Mouse (Mus musculus) intestine, embryonic 16.5 days (tissue): Measurements from ENCODE around the gene Smim10l2a. TPM values are rescaled to one million over a fixed set of nuclear protein-coding genes. Genes with fewer than 3 reads are reported as not detected.

Source experiments
- ATAC-seq: fragments of 200-750 bp; cut with Nextera tagmentation; 2 replicates; pipeline ENCODE4 v1.8.0; 2017; ENCODE audit warnings: moderate TSS enrichment, moderate library complexity
- H3K27ac ChIP-seq: fragments of 300-500 bp; sonication (generic); 2 replicates; pipeline ENCODE4 v1.5.1; 2014; ENCODE audit warnings: mild to moderate bottlenecking, low read length
- H3K27me3 ChIP-seq: fragments of 300-500 bp; sonication (generic); replicated peaks from 2 replicates; pipeline ENCODE4 v1.6.1; 2014; ENCODE audit warnings: low read length, control low read depth, mixed read lengths; ENCODE audit not compliant: control insufficient read depth, insufficient read depth
- H3K36me3 ChIP-seq: fragments of 300-500 bp; sonication (generic); 2 replicates; pipeline ENCODE4 v1.6.1; 2014; ENCODE audit warnings: low read length, control low read depth; ENCODE audit not compliant: control insufficient read depth, insufficient read depth
- H3K4me1 ChIP-seq: fragments of 300-500 bp; sonication (generic); 2 replicates; pipeline ENCODE4 v1.6.1; 2014; ENCODE audit warnings: low read length, control low read depth, mixed read lengths; ENCODE audit not compliant: control insufficient read depth, insufficient read depth
- H3K4me2 ChIP-seq: fragments of 300-500 bp; sonication (generic); 2 replicates; pipeline ENCODE4 v1.6.1; 2014; ENCODE audit warnings: low read depth, low read length, control low read depth
- H3K4me3 ChIP-seq: fragments of 300-500 bp; sonication (generic); 2 replicates; pipeline ENCODE4 v1.5.1; 2014; ENCODE audit warnings: mild to moderate bottlenecking, low read length
- H3K9ac ChIP-seq: fragments of 300-500 bp; sonication (generic); 2 replicates; pipeline ENCODE4 v1.6.1; 2014; ENCODE audit warnings: low read depth, low read length
- H3K9me3 ChIP-seq: fragments of 300-500 bp; sonication (generic); 2 replicates; pipeline ENCODE4 v1.6.1; 2016; ENCODE audit warnings: low read length, control low read depth; ENCODE audit not compliant: control insufficient read depth
- WGBS: fragments of 180-500 bp; shearing (Covaris S2); extraction: QIAGEN DNeasy Blood & Tissue Kit; methylation state at CpG from one replicate; pipeline ENCODE4 v1.1.7; 2014; 5-methylcytosine and 5-hydroxymethylcytosine counted together
- polyA plus RNA-seq: library from polyadenylated mRNA; unstranded; fragments of >200 nt; fragmentation: Nextera tagmentation; extraction: Ambion mirVana; gene quantifications from 2 replicates; pipeline ENCODE4 v1.2.1, GENCODE M21; 2015

Gene Smim10l2a
- polyA plus RNA-seq, 1 experiment from 2014 or later: 4.9 TPM

DNA sequence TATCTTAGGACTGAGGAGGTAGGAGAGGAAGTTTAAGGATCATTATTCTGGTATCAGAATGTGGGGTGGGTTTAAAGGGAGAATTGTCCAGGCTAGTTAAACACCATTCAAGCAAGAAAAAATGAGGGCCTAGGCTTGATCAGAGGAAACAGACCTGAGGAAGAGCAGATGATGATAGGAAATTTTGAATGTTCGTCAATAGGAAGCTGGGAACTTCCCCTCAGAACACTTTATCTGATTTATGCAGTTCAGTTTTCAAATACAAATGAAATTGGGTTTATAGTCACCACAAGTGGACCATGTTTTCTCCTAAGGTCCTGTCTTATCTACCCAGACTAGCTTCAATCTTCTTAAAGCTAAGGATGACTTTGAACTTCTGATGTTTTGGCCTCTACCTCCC, 31.1 kb downstream of the Smim10l2a start:
- 53% methylated on average over 1 of the region's 1 CpGs for WGBS
- H3K27me3 ChIP-seq: no peaks in the 10 kb centered on the region
- no peak overlapping the region for H3K9ac ChIP-seq

DNA sequence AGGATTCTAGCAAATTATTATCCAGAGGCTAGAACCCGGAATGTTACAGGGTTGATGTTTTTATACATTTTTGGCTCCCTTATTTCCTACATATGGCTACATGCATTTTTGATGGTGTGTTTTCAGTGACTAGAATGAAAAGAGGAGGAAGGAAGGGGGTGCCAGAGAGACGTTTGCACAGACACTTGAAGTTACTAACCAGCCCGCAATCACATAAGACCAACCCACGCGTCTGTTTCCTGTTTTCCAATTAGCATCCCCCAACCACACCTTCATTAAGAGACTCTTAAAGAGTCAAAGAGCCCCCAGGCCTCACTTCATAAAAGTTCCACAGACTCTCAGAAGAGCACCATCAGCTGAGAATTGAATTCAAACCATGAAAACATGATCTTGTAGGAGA, 31.7 kb downstream of the Smim10l2a start:
- Histone ChIP-seq H3K27ac (no peak overlapping the region), H3K36me3 (no peaks in the 10 kb centered on the region), H3K4me2 (no peak overlapping the region), H3K4me3 (no peak overlapping the region), H3K9me3 (no peaks in the 10 kb centered on the region), H3K4me1 (no peaks in the 10 kb centered on the region), H3K9ac (no peak overlapping the region), H3K27me3 (no peaks in the 10 kb centered on the region)
- WGBS: 54% methylated on average over 5 of the region's 5 CpGs
- no peak for ATAC-seq

More for the DNA sequence above, 31.1 kb downstream of the Smim10l2a start:
- H3K36me3 ChIP-seq: no peaks in the 10 kb centered on the region
- H3K4me2 ChIP-seq: no peak overlapping the region
- H3K9me3 ChIP-seq: no peaks in the 10 kb centered on the region
- no peaks in the 10 kb centered on the region for H3K4me1 ChIP-seq
- H3K4me3 ChIP-seq: no peak overlapping the region
- no peak for ATAC-seq
- no peak overlapping the region for H3K27ac ChIP-seq

- Histone ChIP-seq H3K9ac (no peak overlapping the region), H3K36me3 (no peaks in the 10 kb centered on the region), H3K4me3 (no peak overlapping the region), H3K27me3 (no peaks in the 10 kb centered on the region), H3K9me3 (no peaks in the 10 kb centered on the region), H3K4me2 (no peak overlapping the region), H3K4me1 (no peaks in the 10 kb centered on the region), H3K27ac (no peak overlapping the region)
- no peak for ATAC-seq
- WGBS: 67% methylated on average over 3 of the region's 3 CpGs
These were observed 41.9 kb downstream of the Smim10l2a start for GRCm38 (mm10) chrX:56416277-56416676.

- WGBS: 71% methylated on average over 4 of the region's 4 CpGs
- no peak for ATAC-seq
- H3K36me3 ChIP-seq: no peaks in the 10 kb centered on the region
- no peaks in the 10 kb centered on the region for H3K4me1 ChIP-seq
- H3K9me3 ChIP-seq: no peaks in the 10 kb centered on the region
- no peak overlapping the region for H3K4me2 ChIP-seq
- no peak overlapping the region for H3K27ac ChIP-seq
- no peak overlapping the region for H3K9ac ChIP-seq
- H3K27me3 ChIP-seq: no peaks in the 10 kb centered on the region
- H3K4me3 ChIP-seq: no peak overlapping the region
These were observed 43.2 kb downstream of the Smim10l2a start for GRCm38 (mm10) chrX:56417541-56417940.

Other genes with a start within 250 kb of the Smim10l2a start
- gene 3830403N18Rik, start 238.0 kb upstream of the Smim10l2a start, polyA plus RNA-seq: 4.0 and 4.8 TPM in 2 replicates
- not detected in 2 replicates for gene Gm773, start 161.7 kb upstream of the Smim10l2a start, polyA plus RNA-seq
- gene Zfp449, start 28.2 kb upstream of the Smim10l2a start, polyA plus RNA-seq: 5.3 and 5.4 TPM in 2 replicates
- 2.0 and 2.8 TPM in 2 replicates for gene Gm2174, start 73.4 kb downstream of the Smim10l2a start, polyA plus RNA-seq
- 21.0 and 21.4 TPM in 2 replicates for gene Ints6l, start 80.3 kb downstream of the Smim10l2a start, polyA plus RNA-seq
- not detected in 2 replicates for gene Gm10477, start 150.2 kb downstream of the Smim10l2a start, polyA plus RNA-seq
- 0.13 and 0.17 TPM in 2 replicates for gene Gm648, start 175.0 kb downstream of the Smim10l2a start, polyA plus RNA-seq
- gene Mmgt1, start 223.5 kb downstream of the Smim10l2a start, polyA plus RNA-seq: 20.4 and 20.6 TPM in 2 replicates
- 10.4 and 11.0 TPM in 2 replicates for gene Slc9a6, start 235.2 kb downstream of the Smim10l2a start, polyA plus RNA-seq